Mouse (Mus musculus) cerebellum, adult 2 months (tissue): ENCODE data around the gene Srgap1. TPM values are rescaled to one million over a fixed set of nuclear protein-coding genes. Genes with fewer than 3 reads are reported as not detected.

Experiments
- DNase-seq, 2 experiments: peaks; one replicate each; pipeline ENCODE4 v3.0.0; 2021
- H3K27ac ChIP-seq: fragments of 200-500 bp; 2 replicates; pipeline ENCODE4 v1.5.1; 2012; ENCODE audit warnings: low read length, control low read depth, inconsistent platforms; ENCODE audit not compliant: insufficient read depth
- H3K27me3 ChIP-seq: fragments of 200-500 bp; 2 replicates; pipeline ENCODE4 v1.6.1; 2012; ENCODE audit warnings: inconsistent platforms, mild to moderate bottlenecking, low read length, moderate library complexity; ENCODE audit not compliant: control insufficient read depth, insufficient read depth
- H3K4me1 ChIP-seq: fragments of 200-500 bp; 2 replicates; pipeline ENCODE4 v1.6.1; 2011; ENCODE audit warnings: low read length; ENCODE audit not compliant: control insufficient read depth, insufficient read depth
- H3K4me3 ChIP-seq: fragments of 200-500 bp; replicated peaks from 2 replicates; pipeline ENCODE3; 2011; ENCODE audit warnings: mild to moderate bottlenecking, low read depth, low read length, control low read depth; ENCODE audit not compliant: insufficient read depth
- CTCF ChIP-seq: fragments of 200-500 bp; IDR thresholded peaks from 2 replicates; pipeline ENCODE4 v1.5.1; 2011; ENCODE audit warnings: low read depth, mild to moderate bottlenecking, control low read depth, low read length, moderate library complexity, borderline replicate concordance; ENCODE audit not compliant: insufficient read depth
- POLR2A ChIP-seq: fragments of 200-500 bp; IDR thresholded peaks from 2 replicates; pipeline ENCODE4 v1.6.1; 2011; ENCODE audit warnings: low read length, control low read depth, borderline replicate concordance; ENCODE audit not compliant: insufficient read depth
- WGBS: fragments of 180-500 bp; shearing (Covaris S2); methylation state at CpG from one replicate; pipeline ENCODE4 v1.1.7; 2018; 5-methylcytosine and 5-hydroxymethylcytosine counted together
- polyA plus RNA-seq: library from polyadenylated mRNA; depleted of rRNA; stranded (reverse); fragments of >200 nt; gene quantifications from 2 replicates; pipeline ENCODE4 v1.2.3, GENCODE M21; 2012

Gene Srgap1
- polyA plus RNA-seq, 1 experiment: 18.5 TPM

GRCm38 (mm10) chr10:121829800-121830303 lies 217.3 kb downstream of the Srgap1 start:
- no peak for TF ChIP-seq CTCF
- TF ChIP-seq POLR2A: no peak
- 52% methylated on average over 5 of the region's 5 CpGs for WGBS
- Histone ChIP-seq H3K27me3 (no peaks in the 10 kb centered on the region), H3K4me1 (no peaks in the 10 kb centered on the region), H3K4me3 (no peak overlapping the region), H3K27ac (no peak overlapping the region)
- no peak for DNase-seq

GRCm38 (mm10) chr10:121829034-121829433 lies 218.1 kb downstream of the Srgap1 start:
- no peak overlapping the region for H3K4me3 ChIP-seq
- 86% methylated on average over 6 of the region's 6 CpGs for WGBS
- TF ChIP-seq POLR2A (no peak), CTCF (no peak)
- no peaks in the 10 kb centered on the region for H3K4me1 ChIP-seq
- H3K27ac ChIP-seq: no peak overlapping the region
- no peaks in the 10 kb centered on the region for H3K27me3 ChIP-seq
- no peak for DNase-seq

GRCm38 (mm10) chr10:121822674-121823073 lies 224.4 kb downstream of the Srgap1 start:
- TF ChIP-seq CTCF (no peak), POLR2A (no peak)
- H3K27me3 ChIP-seq: no peaks in the 10 kb centered on the region
- 77% methylated on average over 5 of the region's 5 CpGs for WGBS
- no peak for DNase-seq
- H3K27ac ChIP-seq: no peak overlapping the region
- H3K4me3 ChIP-seq: no peak overlapping the region
- no peaks in the 10 kb centered on the region for H3K4me1 ChIP-seq

- 78% methylated on average over 7 of the region's 7 CpGs for WGBS
Measured at GRCm38 (mm10) chr10:121820846-121821245, 226.3 kb downstream of the Srgap1 start.

GRCm38 (mm10) chr10:121817983-121818382 lies 229.1 kb downstream of the Srgap1 start:
- no peaks in the 10 kb centered on the region for H3K4me1 ChIP-seq
- H3K27ac ChIP-seq: no peak overlapping the region
- WGBS: 49% methylated on average over 7 of the region's 7 CpGs
- DNase-seq: no peak
- no peaks in the 10 kb centered on the region for H3K27me3 ChIP-seq
- no peak overlapping the region for H3K4me3 ChIP-seq
- TF ChIP-seq POLR2A (no peak), CTCF (no peak)

More at GRCm38 (mm10) chr10:121820846-121821245, 226.3 kb downstream of the Srgap1 start:
- DNase-seq: no peak
- no peaks in the 10 kb centered on the region for H3K27me3 ChIP-seq
- H3K4me1 ChIP-seq: no peaks in the 10 kb centered on the region
- H3K27ac ChIP-seq: no peak overlapping the region
- H3K4me3 ChIP-seq: no peak overlapping the region
- TF ChIP-seq POLR2A (no peak), CTCF (no peak)

- 95% methylated on average over 11 of the region's 11 CpGs for WGBS
- no peak overlapping the region for H3K4me3 ChIP-seq
- no peak for DNase-seq
- TF ChIP-seq CTCF (no peak), POLR2A (no peak)
- no peak overlapping the region for H3K27ac ChIP-seq
- no peaks in the 10 kb centered on the region for H3K27me3 ChIP-seq
- H3K4me1 ChIP-seq: no peaks in the 10 kb centered on the region
Measured at GRCm38 (mm10) chr10:121807771-121808170, 239.3 kb downstream of the Srgap1 start.

GRCm38 (mm10) chr10:121806806-121807205 lies 240.3 kb downstream of the Srgap1 start:
- Histone ChIP-seq H3K27ac (no peak overlapping the region), H3K4me3 (no peak overlapping the region), H3K27me3 (no peaks in the 10 kb centered on the region), H3K4me1 (no peaks in the 10 kb centered on the region)
- 29% methylated on average over 11 of the region's 11 CpGs for WGBS
- no peak for DNase-seq
- TF ChIP-seq CTCF (no peak), POLR2A (no peak)

GRCm38 (mm10) chr10:121805933-121806341 lies 241.2 kb downstream of the Srgap1 start:
- Histone ChIP-seq H3K27me3 (no peaks in the 10 kb centered on the region), H3K4me1 (no peaks in the 10 kb centered on the region), H3K27ac (no peak overlapping the region), H3K4me3 (no peak overlapping the region)
- no peak for DNase-seq
- WGBS: 61% methylated on average over 11 of the region's 11 CpGs
- TF ChIP-seq CTCF (no peak), POLR2A (no peak)
